Mouse (Mus musculus): ENCODE results near the gene Pycard.

DNA sequence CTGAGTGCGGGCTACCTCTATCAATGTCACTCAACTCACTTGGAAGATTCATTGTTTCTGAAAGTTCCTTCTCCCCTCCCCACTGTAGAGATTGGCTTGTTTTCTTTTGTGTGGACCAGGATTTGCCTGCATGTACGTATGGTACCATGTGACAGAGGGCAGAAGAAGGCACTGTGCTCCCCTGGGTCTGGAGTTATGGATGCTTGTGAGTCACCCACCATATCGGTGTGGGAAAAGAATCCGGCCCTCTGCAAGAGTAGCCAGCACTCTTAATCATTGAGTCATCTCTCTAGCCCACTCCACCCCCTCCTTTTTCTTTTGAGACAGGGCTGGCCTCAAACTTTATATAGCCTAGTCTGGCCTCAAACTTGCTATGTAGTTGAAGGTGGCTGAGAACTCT is 31.3 kb upstream of the Pycard start:
- TF ChIP-seq CTCF (IDR thresholded peaks at IDR 0.05; ENCODE audit: borderline replicate concordance, insufficient read depth, low read length): no peak
- TF ChIP-seq POLR2A (IDR thresholded peaks at IDR 0.05; ENCODE audit: low read depth, low read length): no peak
